Mouse (Mus musculus) cortical plate, adult 2 months (tissue): ENCODE results near the gene Btbd3. TPM values are rescaled to one million over a fixed set of nuclear protein-coding genes. Genes with fewer than 3 reads are reported as not detected.
A peak's percentile ranks its signal among the peaks of the same experiment; 100 is the strongest.

Source experiments
- H3K27ac ChIP-seq: fragments of 200-500 bp; 2 replicates; pipeline ENCODE4 v1.5.1; 2012; ENCODE audit warnings: low read length, control low read depth, inconsistent platforms; ENCODE audit not compliant: insufficient read depth
- H3K4me1 ChIP-seq: fragments of 200-500 bp; 2 replicates; pipeline ENCODE4 v1.6.1; 2011; ENCODE audit warnings: low read length; ENCODE audit not compliant: control insufficient read depth, insufficient read depth
- H3K4me3 ChIP-seq: fragments of 200-500 bp; 2 replicates; pipeline ENCODE4 v1.5.1; 2011; ENCODE audit warnings: mild to moderate bottlenecking, low read length, control low read depth; ENCODE audit not compliant: insufficient read depth
- CTCF ChIP-seq: fragments of 200-500 bp; IDR thresholded peaks from 2 replicates; pipeline ENCODE4 v1.5.1; 2011; ENCODE audit warnings: mild to moderate bottlenecking, control low read depth, low read length; ENCODE audit not compliant: insufficient read depth; ENCODE audit errors: extremely low read depth
- POLR2A ChIP-seq: fragments of 200-500 bp; IDR thresholded peaks from 2 replicates; pipeline ENCODE4 v1.6.1; 2011; ENCODE audit warnings: mild to moderate bottlenecking, low read length, control low read depth; ENCODE audit not compliant: insufficient read depth; ENCODE audit errors: extremely low read depth
- polyA plus RNA-seq: library from polyadenylated mRNA; depleted of rRNA; stranded (reverse); fragments of >200 nt; gene quantifications from 2 replicates; pipeline ENCODE4 v1.2.3, GENCODE M21; 2012

The Btbd3 gene
- polyA plus RNA-seq, 1 experiment: 76.4 TPM

GRCm38 (mm10) chr2:138278853-138279640, 22.7 kb downstream of the Btbd3 start:
- no peak for TF ChIP-seq CTCF
- no peak for TF ChIP-seq POLR2A
- peak overlapping the region; percentile 55 for H3K4me3 ChIP-seq
- H3K27ac ChIP-seq: peak overlapping the region; percentile 79
- peaks cover 2% of the 10 kb centered on the region; the same call in 1 of the 2 replicates for H3K4me1 ChIP-seq

- H3K4me3 ChIP-seq: peak overlapping the region; percentile 55
- H3K27ac ChIP-seq: peak overlapping the region; percentile 33; the same call in 1 of the 2 replicates
- TF ChIP-seq CTCF (no peak), POLR2A (no peak)
- H3K4me1 ChIP-seq: peaks cover 2% of the 10 kb centered on the region; the same call in 1 of the 2 replicates
Observed at GRCm38 (mm10) chr2:138279641-138280040, 23.3 kb downstream of the Btbd3 start.

- peak overlapping the region; percentile 55 for H3K4me3 ChIP-seq
- no peak overlapping the region for H3K27ac ChIP-seq
- TF ChIP-seq POLR2A (0 out of 2 replicates have a peak, but pooled peaks have one; percentile 11), CTCF (peak; percentile 41)
- H3K4me1 ChIP-seq: peaks cover 2% of the 10 kb centered on the region; the same call in 1 of the 2 replicates
Observed at GRCm38 (mm10) chr2:138280225-138280711, 23.9 kb downstream of the Btbd3 start.

- Histone ChIP-seq H3K4me3 (peak overlapping the region; percentile 48), H3K4me1 (peaks cover 2% of the 10 kb centered on the region; the same call in 1 of the 2 replicates), H3K27ac (no peak overlapping the region)
- TF ChIP-seq CTCF (peak; percentile 38; the same call in 1 of the 2 replicates), POLR2A (no peak)
Observed at GRCm38 (mm10) chr2:138281550-138282201, 25.3 kb downstream of the Btbd3 start.

DNA sequence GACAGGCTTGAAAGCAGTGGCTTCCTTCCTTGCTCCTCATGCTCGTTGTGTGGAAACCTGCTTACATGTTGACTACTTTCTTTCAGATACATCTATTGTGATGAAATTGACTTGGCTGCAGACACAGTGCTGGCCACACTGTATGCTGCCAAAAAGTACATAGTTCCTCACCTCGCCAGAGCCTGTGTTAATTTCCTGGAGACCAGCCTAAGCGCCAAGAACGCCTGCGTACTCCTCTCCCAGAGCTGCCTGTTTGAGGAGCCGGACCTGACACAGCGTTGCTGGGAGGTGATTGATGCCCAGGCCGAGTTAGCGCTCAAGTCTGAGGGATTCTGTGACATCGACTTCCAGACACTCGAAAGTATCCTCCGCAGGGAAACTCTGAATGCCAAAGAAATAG, 27.0 kb downstream of the Btbd3 start:
- no peak for TF ChIP-seq CTCF
- no peak overlapping the region for H3K27ac ChIP-seq
- no peak overlapping the region for H3K4me3 ChIP-seq
- H3K4me1 ChIP-seq: no peaks in the 10 kb centered on the region

GRCm38 (mm10) chr2:138283856-138284255, 27.5 kb downstream of the Btbd3 start:
- TF ChIP-seq POLR2A (no peak), CTCF (no peak)
- no peak overlapping the region for H3K4me3 ChIP-seq
- no peak overlapping the region for H3K27ac ChIP-seq
- H3K4me1 ChIP-seq: no peaks in the 10 kb centered on the region

- H3K4me1 ChIP-seq: no peaks in the 10 kb centered on the region
- H3K27ac ChIP-seq: no peak overlapping the region
- no peak for TF ChIP-seq POLR2A
- no peak for TF ChIP-seq CTCF
- H3K4me3 ChIP-seq: no peak overlapping the region
Observed at GRCm38 (mm10) chr2:138285811-138286210, 29.4 kb downstream of the Btbd3 start.

DNA sequence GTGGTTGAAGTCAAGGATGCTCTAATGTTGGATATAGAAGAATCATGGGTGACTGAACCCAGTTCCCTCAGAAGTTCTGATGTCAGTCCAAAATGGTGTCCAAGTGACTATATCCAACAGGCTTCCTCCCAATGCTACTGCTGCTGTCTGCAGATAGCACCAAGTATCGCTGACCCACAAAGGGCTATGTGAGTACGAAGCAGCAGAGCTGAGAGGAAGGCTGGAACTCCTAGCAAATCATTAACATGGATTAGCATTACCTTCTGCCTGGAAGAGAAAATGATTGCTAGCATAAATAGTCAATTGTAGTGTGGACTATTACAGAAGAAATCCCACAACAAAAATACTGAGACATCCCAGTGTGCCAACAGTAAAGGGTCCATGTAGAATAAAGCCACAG, 33.8 kb downstream of the Btbd3 start:
- TF ChIP-seq CTCF (no peak), POLR2A (no peak)
- no peaks in the 10 kb centered on the region; the same call in 1 of the 2 replicates for H3K4me1 ChIP-seq
- H3K27ac ChIP-seq: no peak overlapping the region
- H3K4me3 ChIP-seq: no peak overlapping the region

GRCm38 (mm10) chr2:138294286-138294685, 37.9 kb downstream of the Btbd3 start:
- Histone ChIP-seq H3K27ac (no peak overlapping the region), H3K4me1 (no peaks in the 10 kb centered on the region; the same call in 1 of the 2 replicates), H3K4me3 (no peak overlapping the region)
- TF ChIP-seq POLR2A (no peak), CTCF (no peak)
